Mouse (Mus musculus): ENCODE data around the gene Stap1.

Stap1 gene

GRCm38 (mm10) chr5:86071538-86071937 lies at the start of gene Stap1:
TSS of gene Stap1 (plus strand) at chr5:86071746.
- DNase-seq (ENCODE audit: low spot score), result no peak

- no peak for DNase-seq (ENCODE audit: low spot score)
Measured at GRCm38 (mm10) chr5:86029820-86030219, 41.7 kb upstream of the Stap1 start.

GRCm38 (mm10) chr5:86063501-86063900 lies 8.0 kb upstream of the Stap1 start:
- DNase-seq (ENCODE audit: low spot score), result no peak

GRCm38 (mm10) chr5:86065101-86065875 lies 6.3 kb upstream of the Stap1 start, which contains the start of gene Cenpc1:
TSS of gene Cenpc1 (minus strand) at chr5:86065583.
- peak; percentile 97 for DNase-seq (ENCODE audit: low spot score)

GRCm38 (mm10) chr5:86065876-86066550 lies 5.5 kb upstream of the Stap1 start:
- DNase-seq (ENCODE audit: low spot score), result peak; percentile 40

GRCm38 (mm10) chr5:86066551-86066929 lies 5.0 kb upstream of the Stap1 start:
- DNase-seq (ENCODE audit: low spot score), result peak; percentile 84

GRCm38 (mm10) chr5:86068451-86068850 lies 3.1 kb upstream of the Stap1 start:
- no peak for DNase-seq (ENCODE audit: low spot score)

GRCm38 (mm10) chr5:86069121-86069520 lies 2.4 kb upstream of the Stap1 start:
- no peak for DNase-seq (ENCODE audit: low spot score)

GRCm38 (mm10) chr5:86072756-86073386 lies 1.3 kb downstream of the Stap1 start:
- no peak for DNase-seq (ENCODE audit: low spot score)

- no peak for DNase-seq (ENCODE audit: low spot score)
Measured at GRCm38 (mm10) chr5:86078720-86079334, 7.3 kb downstream of the Stap1 start.

- no peak for DNase-seq (ENCODE audit: low spot score)
Measured at GRCm38 (mm10) chr5:86083987-86084386, 12.4 kb downstream of the Stap1 start.

- DNase-seq (ENCODE audit: low spot score), result no peak
Measured at GRCm38 (mm10) chr5:86084979-86085378, 13.4 kb downstream of the Stap1 start.

GRCm38 (mm10) chr5:86086751-86087150 lies 15.2 kb downstream of the Stap1 start:
- DNase-seq (ENCODE audit: low spot score), result no peak

GRCm38 (mm10) chr5:86094754-86095153 lies 23.2 kb downstream of the Stap1 start:
- DNase-seq (ENCODE audit: low spot score), result no peak

GRCm38 (mm10) chr5:86098988-86099387 lies 27.4 kb downstream of the Stap1 start:
- DNase-seq (ENCODE audit: low spot score), result no peak

GRCm38 (mm10) chr5:86100621-86101020 lies 29.1 kb downstream of the Stap1 start:
- DNase-seq (ENCODE audit: low spot score), result no peak

GRCm38 (mm10) chr5:86102176-86102575 lies 30.6 kb downstream of the Stap1 start:
- DNase-seq (ENCODE audit: low spot score), result no peak

GRCm38 (mm10) chr5:86106610-86107009 lies 35.1 kb downstream of the Stap1 start:
- no peak for DNase-seq (ENCODE audit: low spot score)

GRCm38 (mm10) chr5:86111074-86111473 lies 39.5 kb downstream of the Stap1 start:
- no peak for DNase-seq (ENCODE audit: low spot score)

- no peak for DNase-seq (ENCODE audit: low spot score)
Measured at GRCm38 (mm10) chr5:86113037-86113436, 41.5 kb downstream of the Stap1 start.

GRCm38 (mm10) chr5:86113997-86114396 lies 42.5 kb downstream of the Stap1 start:
- no peak for DNase-seq (ENCODE audit: low spot score)

GRCm38 (mm10) chr5:86118457-86119094 lies 47.0 kb downstream of the Stap1 start:
- DNase-seq (ENCODE audit: low spot score), result no peak

Measured in c-Kit-positive CD71-positive TER-119-positive erythroid progenitor cells, embryonic 14.5 days (primary cell).